8 mouse cellular contexts compared by ENCODE assay signal in genomic region chr10:128747646-128748251, GRCm38 (mm10). TPM values are rescaled to one million over a fixed set of nuclear protein-coding genes. Genes with fewer than 3 reads are reported as not detected.
DNase-seq lines count a peak whose midpoint lies in the region; ATAC-seq and TF ChIP-seq lines count a peak whose summit lies in the region.

Gene Pym1 (plus strand): TSS chr10:128747889.

- H3K27me3 ChIP-seq in E14TG2a.4 (ENCODE audit: insufficient read depth, low read length) = peaks cover 5% of the 10 kb centered on the region
- peaks cover 19% of the 10 kb centered on the region for H3K27me3 ChIP-seq in forebrain, embryonic 11.5 days (ENCODE audit: control insufficient read depth, insufficient read depth, low read length)
- no peaks in the 10 kb centered on the region for H3K27me3 ChIP-seq in heart, postnatal 0 days (ENCODE audit: control insufficient read depth, insufficient read depth, low read length)
- peaks cover 39% of the 10 kb centered on the region for H3K27me3 ChIP-seq in liver, embryonic 15.5 days
- peaks cover 17% of the 10 kb centered on the region for H3K27me3 ChIP-seq in neural tube, embryonic 11.5 days (ENCODE audit: control insufficient read depth, insufficient read depth, low read length)

- H3K4me2 ChIP-seq in forebrain, embryonic 11.5 days (ENCODE audit: low read depth, low read length, severe bottlenecking) = peak within 1 kb of the TSS; percentile 83
- peak within 1 kb of the TSS; percentile 96 for H3K4me2 ChIP-seq in heart, postnatal 0 days (ENCODE audit: low read depth, low read length)
- peak within 1 kb of the TSS; percentile 89 for H3K4me2 ChIP-seq in liver, embryonic 15.5 days
- H3K4me2 ChIP-seq in neural tube, embryonic 11.5 days (ENCODE audit: low read depth) = peak within 1 kb of the TSS; percentile 84

- peak within 1 kb of the TSS; percentile 93 for H3K27ac ChIP-seq in forebrain, embryonic 11.5 days (ENCODE audit: low read depth, low read length)
- H3K27ac ChIP-seq in heart, postnatal 0 days (ENCODE audit: low read depth) = peak within 1 kb of the TSS; percentile 98
- peak within 1 kb of the TSS; percentile 86 for H3K27ac ChIP-seq in liver, embryonic 15.5 days (replicated peaks)
- H3K27ac ChIP-seq in neural tube, embryonic 11.5 days (ENCODE audit: low read depth, low read length) = peak within 1 kb of the TSS; percentile 86

- TF ChIP-seq EP300 in heart, postnatal 0 days (IDR thresholded peaks at IDR 0.05; ENCODE audit: low read depth) = no peak

- WGBS in forebrain, embryonic 11.5 days = under 1% methylated on average over 36 of the region's 36 CpGs
- under 1% methylated on average over 36 of the region's 36 CpGs for WGBS in heart, postnatal 0 days
- WGBS in liver, embryonic 15.5 days (ENCODE audit: insufficient replicate concordance) = under 1% methylated on average over 36 of the region's 36 CpGs
- WGBS in neural tube, embryonic 11.5 days = under 1% methylated on average over 36 of the region's 36 CpGs

- ATAC-seq in forebrain, embryonic 11.5 days (replicated peaks; ENCODE audit: low FRiP score) = peak; percentile 63
- ATAC-seq in heart, postnatal 0 days (ENCODE audit: insufficient read depth, low read depth) = peak; percentile 48
- ATAC-seq in liver, embryonic 15.5 days (ENCODE audit: insufficient read depth) = peak; percentile 86
- peak; percentile 54 for ATAC-seq in neural tube, embryonic 11.5 days (ENCODE audit: insufficient read depth, low FRiP score, low TSS enrichment)

- no peaks in the 10 kb centered on the region for H3K9me3 ChIP-seq in E14TG2a.4 (ENCODE audit: low read length)
- H3K9me3 ChIP-seq in forebrain, embryonic 11.5 days (ENCODE audit: control insufficient read depth, low read length) = no peaks in the 10 kb centered on the region
- H3K9me3 ChIP-seq in heart, postnatal 0 days (replicated peaks; ENCODE audit: control insufficient read depth, low read length) = no peaks in the 10 kb centered on the region
- no peaks in the 10 kb centered on the region for H3K9me3 ChIP-seq in liver, embryonic 15.5 days (replicated peaks)
- H3K9me3 ChIP-seq in neural tube, embryonic 11.5 days (ENCODE audit: control insufficient read depth, low read length) = no peaks in the 10 kb centered on the region

- peaks cover 80% of the 10 kb centered on the region for H3K4me1 ChIP-seq in E14TG2a.4 (replicated peaks; ENCODE audit: low read depth, low read length)
- peaks cover 9% of the 10 kb centered on the region; the same call in 1 of the 2 replicates for H3K4me1 ChIP-seq in forebrain, embryonic 11.5 days (replicated peaks; ENCODE audit: control insufficient read depth, insufficient read depth, low read length)
- peaks cover 24% of the 10 kb centered on the region for H3K4me1 ChIP-seq in heart, postnatal 0 days (ENCODE audit: control insufficient read depth, insufficient read depth)
- H3K4me1 ChIP-seq in liver, embryonic 15.5 days (replicated peaks) = peaks cover 57% of the 10 kb centered on the region
- peaks cover 12% of the 10 kb centered on the region for H3K4me1 ChIP-seq in neural tube, embryonic 11.5 days (ENCODE audit: control insufficient read depth, insufficient read depth, low read length)

- H3K4me3 ChIP-seq in E14TG2a.4 (replicated peaks; ENCODE audit: low read length) = peak within 1 kb of the TSS; percentile 98
- peak within 1 kb of the TSS; percentile 74 for H3K4me3 ChIP-seq in forebrain, embryonic 11.5 days (ENCODE audit: low read depth, low read length)
- H3K4me3 ChIP-seq in heart, postnatal 0 days (ENCODE audit: low read depth, low read length) = peak within 1 kb of the TSS; percentile 88
- H3K4me3 ChIP-seq in liver, embryonic 15.5 days (replicated peaks) = peak within 1 kb of the TSS; percentile 91
- H3K4me3 ChIP-seq in neural tube, embryonic 11.5 days (ENCODE audit: low read depth, low read length) = peak within 1 kb of the TSS; percentile 72

- peaks cover 29% of the 10 kb centered on the region for H3K36me3 ChIP-seq in E14TG2a.4 (ENCODE audit: insufficient read depth, low read length)
- no peaks in the 10 kb centered on the region for H3K36me3 ChIP-seq in forebrain, embryonic 11.5 days (ENCODE audit: control insufficient read depth, insufficient read depth, low read length)
- H3K36me3 ChIP-seq in heart, postnatal 0 days (replicated peaks; ENCODE audit: control insufficient read depth, insufficient read depth, low read length) = peaks cover 2% of the 10 kb centered on the region; the same call in 1 of the 2 replicates
- H3K36me3 ChIP-seq in liver, embryonic 15.5 days (replicated peaks) = peaks cover 6% of the 10 kb centered on the region
- H3K36me3 ChIP-seq in neural tube, embryonic 11.5 days (ENCODE audit: control insufficient read depth, insufficient read depth, low read length) = no peaks in the 10 kb centered on the region

- H3K9ac ChIP-seq in forebrain, embryonic 11.5 days (ENCODE audit: low read length) = peak within 1 kb of the TSS; percentile 80
- H3K9ac ChIP-seq in heart, postnatal 0 days (replicated peaks; ENCODE audit: low read depth, low read length) = peak within 1 kb of the TSS; percentile 92
- H3K9ac ChIP-seq in liver, embryonic 15.5 days = peak within 1 kb of the TSS; percentile 73
- peak within 1 kb of the TSS; percentile 78 for H3K9ac ChIP-seq in neural tube, embryonic 11.5 days (ENCODE audit: low read length)

- DNase-seq in c-Kit-negative CD71-positive TER-119-positive erythroid progenitor cells, embryonic 14.5 days (ENCODE audit: low read depth, low spot score) = peak; percentile 72
- peak; percentile 79 for DNase-seq in forebrain, embryonic 11.5 days (ENCODE audit: low spot score)
- peak; percentile 65 for DNase-seq in heart, postnatal 0 days (ENCODE audit: low spot score)
- peak; percentile 80 to 88 for DNase-seq in kidney, postnatal 4 days
- DNase-seq in neural tube, embryonic 11.5 days (ENCODE audit: low spot score) = peak; percentile 59
- peak; percentile 84 for DNase-seq in testis, postnatal 14 days (ENCODE audit: low spot score)

- TF ChIP-seq CTCF in E14TG2a.4 (conservative IDR thresholded peaks at IDR 0.05; ENCODE audit: low read length) = no peak
- no peak for TF ChIP-seq CTCF in heart, postnatal 0 days (IDR thresholded peaks at IDR 0.05; ENCODE audit: low read depth)

RNA-seq across cellular contexts. Expression of gene Pym1, which starts in this region (rescaled TPM):
- polyA plus RNA-seq in forebrain, embryonic 11.5 days (2014; fragmentation: Nextera tagmentation; extraction: Ambion mirVana) = 47.6 and 51.4 TPM in 2 replicates
- total RNA-seq in heart, postnatal 0 days (2014; rRNA removed; ENCODE audit: low replicate concordance) = 37.1 and 49.2 TPM in 2 replicates
- 13.7 and 16.5 TPM in 2 replicates for polyA plus RNA-seq in heart, postnatal 0 days (2015; fragmentation: Nextera tagmentation; extraction: Ambion mirVana)
- 13.3 and 14.8 TPM in 2 replicates for polyA plus RNA-seq in liver, embryonic 15.5 days (2015; fragmentation: Nextera tagmentation; extraction: Ambion mirVana)
- polyA plus RNA-seq in neural tube, embryonic 11.5 days (2014; fragmentation: Nextera tagmentation; extraction: Ambion mirVana) = 47.8 and 50.2 TPM in 2 replicates

Comparison
In these comparisons a context has a peak if more than half of its experiments do, and no peak if none do; other contexts are left out.
1. Peak in every context shown above with its lines: DNase-seq, ATAC-seq, H3K4me3 ChIP-seq and H3K27ac ChIP-seq.